ENCODE assay signal across 18 mouse cellular contexts in genomic region chr9:120043115-120043514, GRCm38 (mm10). TPM values are rescaled to one million over a fixed set of nuclear protein-coding genes. Genes with fewer than 3 reads are reported as not detected.
DNase-seq lines count a peak whose midpoint lies in the region; ATAC-seq and TF ChIP-seq lines count a peak whose summit lies in the region.
"Had no signal": no experiment of that assay in that cellular context is flagged by ENCODE, and none has a peak within 500 bp of the region (broad histone marks: within the 10 kb centered on the region; RNA-seq: fewer than 3 reads in every experiment).

No protein-coding gene starts in this region.

- peak; percentile 90 for DNase-seq in heart, adult 11 months
- DNase-seq in heart, postnatal 25 days (ENCODE audit: low spot score): no peak
- DNase-seq in liver, postnatal 0 days: no peak
- peak; percentile 29 for DNase-seq in fibroblast of lung, adult 2 months (ENCODE audit: low read depth)
- DNase-seq in urinary bladder, postnatal 14 days (ENCODE audit: low spot score): no peak
- no peak for DNase-seq in forebrain, embryonic 11.5 days (ENCODE audit: low spot score)
- DNase-seq: cerebellum, adult 18-20 months; gastrocnemius, postnatal 14 days; heart, postnatal 4 days; kidney, adult 9 months; liver, embryonic 13.5 days; thymus, postnatal 25 days had no signal

- ATAC-seq in liver, postnatal 0 days: 0 out of 2 replicates have a peak, but pooled peaks have one; percentile 12
- ATAC-seq in liver, embryonic 12.5 days: no peak
- no peak for ATAC-seq in forebrain, embryonic 11.5 days (replicated peaks; ENCODE audit: low FRiP score)

- H3K9me3 ChIP-seq in liver, postnatal 0 days (ENCODE audit: low read length): no peaks in the 10 kb centered on the region
- H3K9me3 ChIP-seq in liver, embryonic 12.5 days (replicated peaks): no peaks in the 10 kb centered on the region
- H3K9me3 ChIP-seq in forebrain, embryonic 11.5 days (ENCODE audit: control insufficient read depth, low read length): no peaks in the 10 kb centered on the region
- H3K9me3 ChIP-seq: liver, embryonic 13.5 days had no signal

- no peak for TF ChIP-seq POLR2A in myocyte (IDR thresholded peaks at IDR 0.05; ENCODE audit: insufficient read length, low read depth)

- H3K27ac ChIP-seq in liver, postnatal 0 days (ENCODE audit: low read depth): no peak overlapping the region
- no peak overlapping the region for H3K27ac ChIP-seq in liver, embryonic 12.5 days
- H3K27ac ChIP-seq in forebrain, embryonic 11.5 days (ENCODE audit: low read depth, low read length): no peak overlapping the region
- H3K27ac ChIP-seq: liver, embryonic 13.5 days had no signal

- no peak for TF ChIP-seq EP300 in liver, postnatal 0 days (IDR thresholded peaks at IDR 0.05; ENCODE audit: low read depth)

- 48% methylated on average over 7 of the region's 7 CpGs for WGBS in liver, postnatal 0 days (ENCODE audit: insufficient replicate concordance)
- whole genome bisulfite sequencing in liver, embryonic 12.5 days (ENCODE audit: insufficient replicate concordance): 41% methylated on average over 7 of the region's 7 CpGs
- 83% methylated on average over 7 of the region's 7 CpGs for WGBS in forebrain, embryonic 11.5 days

- TF ChIP-seq CTCF in liver, postnatal 0 days (IDR thresholded peaks at IDR 0.05; ENCODE audit: low read depth): no peak

- no peak overlapping the region for H3K4me2 ChIP-seq in liver, postnatal 0 days (ENCODE audit: low read depth, low read length)
- no peak overlapping the region for H3K4me2 ChIP-seq in liver, embryonic 12.5 days
- peak overlapping the region; percentile 34 for H3K4me2 ChIP-seq in myocyte (ENCODE audit: low read depth)
- H3K4me2 ChIP-seq in forebrain, embryonic 11.5 days (ENCODE audit: low read depth, low read length, severe bottlenecking): no peak overlapping the region
- H3K4me2 ChIP-seq: heart, embryonic 12.5 days; liver, embryonic 13.5 days had no signal

- H3ac ChIP-seq in myocyte (ENCODE audit: control insufficient read depth, insufficient read length): no peak overlapping the region

- H3K79me2 ChIP-seq in myocyte (ENCODE audit: control insufficient read depth, insufficient read depth): no peaks in the 10 kb centered on the region

- peaks cover 14% of the 10 kb centered on the region for H3K4me1 ChIP-seq in liver, postnatal 0 days (ENCODE audit: insufficient read depth)
- no peaks in the 10 kb centered on the region for H3K4me1 ChIP-seq in liver, embryonic 12.5 days
- no peaks in the 10 kb centered on the region for H3K4me1 ChIP-seq in forebrain, embryonic 11.5 days (replicated peaks; ENCODE audit: control insufficient read depth, insufficient read depth, low read length)

- no peaks in the 10 kb centered on the region for H3K36me3 ChIP-seq in liver, postnatal 0 days (replicated peaks; ENCODE audit: insufficient read depth, low read length)
- no peaks in the 10 kb centered on the region for H3K36me3 ChIP-seq in liver, embryonic 12.5 days
- no peaks in the 10 kb centered on the region for H3K36me3 ChIP-seq in myocyte (ENCODE audit: control insufficient read depth, insufficient read depth)
- no peaks in the 10 kb centered on the region for H3K36me3 ChIP-seq in forebrain, embryonic 11.5 days (ENCODE audit: control insufficient read depth, insufficient read depth, low read length)
- H3K36me3 ChIP-seq: heart, embryonic 12.5 days; liver, embryonic 13.5 days had no signal

- no peak overlapping the region for H3K9ac ChIP-seq in liver, postnatal 0 days (replicated peaks)
- H3K9ac ChIP-seq in liver, embryonic 12.5 days: no peak overlapping the region
- H3K9ac ChIP-seq in forebrain, embryonic 11.5 days (ENCODE audit: low read length): no peak overlapping the region
- H3K9ac ChIP-seq: heart, embryonic 12.5 days; liver, embryonic 13.5 days had no signal

- H3K4me3 ChIP-seq in liver, postnatal 0 days (ENCODE audit: low read depth, low read length): no peak overlapping the region
- H3K4me3 ChIP-seq in liver, embryonic 12.5 days: no peak overlapping the region
- no peak overlapping the region for H3K4me3 ChIP-seq in myocyte
- H3K4me3 ChIP-seq in forebrain, embryonic 11.5 days (ENCODE audit: low read depth, low read length): no peak overlapping the region
- H3K4me3 ChIP-seq: heart, embryonic 12.5 days; liver, embryonic 13.5 days had no signal

- intact Hi-C loops in heart, postnatal 25 days (cut with DNase I): no loop called here

- H3K27me3 ChIP-seq in liver, postnatal 0 days (ENCODE audit: insufficient read depth, low read length): no peaks in the 10 kb centered on the region
- H3K27me3 ChIP-seq in liver, embryonic 12.5 days (replicated peaks): 0 out of 2 replicates have a peak, but pooled peaks cover 10% of the 10 kb centered on the region
- no peaks in the 10 kb centered on the region for H3K27me3 ChIP-seq in myocyte (ENCODE audit: control insufficient read depth, insufficient read depth, insufficient read length)
- H3K27me3 ChIP-seq in forebrain, embryonic 11.5 days (ENCODE audit: control insufficient read depth, insufficient read depth, low read length): no peaks in the 10 kb centered on the region
- H3K27me3 ChIP-seq: heart, embryonic 12.5 days; liver, embryonic 13.5 days had no signal

TF ChIP-seq in myocyte, 11 proteins besides CTCF, POLR2A, EP300 and RAD21:
- no peak for TF ChIP-seq TCF3 (IDR thresholded peaks at IDR 0.05; ENCODE audit: insufficient read length, low read depth)
- 0 out of 2 replicates have a peak, but pooled peaks have one; percentile 13 for TF ChIP-seq CEBPB (IDR thresholded peaks at IDR 0.05; ENCODE audit: insufficient read depth, poor library complexity, severe bottlenecking)

RNA-seq across cellular contexts. Expression of gene Xirp1, which starts 19.7 kb away (rescaled TPM):
- 100 to 1,000 TPM; 125 to 136 TPM for total RNA-seq in heart, postnatal 25 days (2021)
- 0.13 TPM in 2 replicates for polyA plus RNA-seq in liver, postnatal 0 days (2015; fragmentation: Nextera tagmentation; extraction: Ambion mirVana)
- 0.02 and 0.07 TPM in 2 replicates for polyA plus RNA-seq in liver, embryonic 12.5 days (2016; fragmentation: Nextera tagmentation; extraction: Ambion mirVana)
- 35.6 TPM for polyA plus RNA-seq in myocyte (2012; fragmentation: generic; extraction: Trizol)
- not detected in 2 replicates for polyA plus RNA-seq in forebrain, embryonic 11.5 days (2014; fragmentation: Nextera tagmentation; extraction: Ambion mirVana)

RNA-seq across cellular contexts. Expression of gene Cx3cr1, which starts 26.6 kb away (rescaled TPM):
- 1 to 10 TPM; 3.0 to 5.1 TPM for total RNA-seq in heart, postnatal 25 days (2021)
- 1.8 and 2.2 TPM in 2 replicates for polyA plus RNA-seq in liver, postnatal 0 days (2015; fragmentation: Nextera tagmentation; extraction: Ambion mirVana)
- 5.4 and 6.0 TPM in 2 replicates for polyA plus RNA-seq in liver, embryonic 12.5 days (2016; fragmentation: Nextera tagmentation; extraction: Ambion mirVana)
- not detected for polyA plus RNA-seq in myocyte (2012; fragmentation: generic; extraction: Trizol)
- polyA plus RNA-seq in forebrain, embryonic 11.5 days (2014; fragmentation: Nextera tagmentation; extraction: Ambion mirVana): 3.7 and 3.9 TPM in 2 replicates

RNA-seq across cellular contexts. Expression of gene Ccr8, which starts 48.8 kb away (rescaled TPM):
- not detected for total RNA-seq in heart, postnatal 25 days (2021)
- polyA plus RNA-seq in liver, postnatal 0 days (2015; fragmentation: Nextera tagmentation; extraction: Ambion mirVana): not detected in 2 replicates
- polyA plus RNA-seq in liver, embryonic 12.5 days (2016; fragmentation: Nextera tagmentation; extraction: Ambion mirVana): not detected in 2 replicates
- polyA plus RNA-seq in myocyte (2012; fragmentation: generic; extraction: Trizol): not detected
- polyA plus RNA-seq in forebrain, embryonic 11.5 days (2014; fragmentation: Nextera tagmentation; extraction: Ambion mirVana): not detected in 2 replicates
- total RNA-seq: gastrocnemius, postnatal 14 days; heart, postnatal 4 days; layer of hippocampus, adult 18-20 months; left cerebral cortex, postnatal 25 days had no signal
- polyA plus RNA-seq: embryonic facial prominence, embryonic 11.5 days; heart, embryonic 12.5 days; liver, embryonic 13.5 days had no signal

RNA-seq across cellular contexts. Expression of gene Csrnp1, which starts 58.7 kb away (rescaled TPM):
- 10 to 100 TPM in 1 of 2 experiments, 1 to 10 TPM in 1; 10.0 to 13.3 TPM for total RNA-seq in heart, postnatal 25 days (2021)
- 2.9 and 3.4 TPM in 2 replicates for polyA plus RNA-seq in liver, postnatal 0 days (2015; fragmentation: Nextera tagmentation; extraction: Ambion mirVana)
- 1.5 and 1.9 TPM in 2 replicates for polyA plus RNA-seq in liver, embryonic 12.5 days (2016; fragmentation: Nextera tagmentation; extraction: Ambion mirVana)
- polyA plus RNA-seq in myocyte (2012; fragmentation: generic; extraction: Trizol): 9.2 TPM
- polyA plus RNA-seq in forebrain, embryonic 11.5 days (2014; fragmentation: Nextera tagmentation; extraction: Ambion mirVana): 1.5 and 1.6 TPM in 2 replicates

Comparison
In these comparisons a context has a peak if more than half of its experiments do, and no peak if none do; other contexts are left out.
1. DNase-seq: peak in heart, adult 11 months (single experiment) and fibroblast of lung, adult 2 months (single experiment); none in heart, postnatal 25 days (single experiment), liver, postnatal 0 days (single experiment), urinary bladder, postnatal 14 days (single experiment) and forebrain, embryonic 11.5 days (single experiment).
2. RNA of gene Xirp1, which starts 19.7 kb away (polyA plus RNA-seq): 35.6 TPM in myocyte (single experiment); 0.13 TPM in liver, postnatal 0 days, 0.02 to 0.07 TPM in liver, embryonic 12.5 days and not detected in forebrain, embryonic 11.5 days; every median in the first group is over 10 times any median in the second.